Mouse (Mus musculus) forebrain, postnatal 0 days (tissue): Measurements from ENCODE around the gene Zfp788. TPM values are rescaled to one million over a fixed set of nuclear protein-coding genes. Genes with fewer than 3 reads are reported as not detected.
"Not testable (repeated sequence)": the region's sequence is repeated elsewhere in the genome, so short reads cannot be mapped to it uniquely, and the experiment has no call there.

ENCODE experiments used
- ATAC-seq: fragments of 200-750 bp; cut with Nextera tagmentation; 2 replicates; pipeline ENCODE4 v1.8.0; 2017; ENCODE audit warnings: mild to moderate bottlenecking, moderate library complexity
- DNase-seq: peaks from one replicate; pipeline ENCODE4 v3.0.0-alpha.2; 2015
- H3K27ac ChIP-seq: fragments of 300-500 bp; sonication (generic); 2 replicates; pipeline ENCODE4 v1.5.1; 2014; ENCODE audit warnings: low read depth, mild to moderate bottlenecking, antibody characterized with exemption, low read length, moderate library complexity, mixed read lengths
- H3K27me3 ChIP-seq: fragments of 300-500 bp; sonication (generic); 2 replicates; pipeline ENCODE4 v1.6.1; 2014; ENCODE audit warnings: mild to moderate bottlenecking, low read length, mixed read lengths; ENCODE audit not compliant: insufficient read depth
- H3K36me3 ChIP-seq: fragments of 300-500 bp; sonication (generic); 2 replicates; pipeline ENCODE4 v1.6.1; 2014; ENCODE audit warnings: mild to moderate bottlenecking, moderate library complexity; ENCODE audit not compliant: insufficient read depth
- H3K4me1 ChIP-seq: fragments of 300-500 bp; sonication (generic); 2 replicates; pipeline ENCODE4 v1.6.1; 2014; ENCODE audit warnings: antibody characterized with exemption; ENCODE audit not compliant: insufficient read depth
- H3K4me2 ChIP-seq: fragments of 300-500 bp; sonication (generic); 2 replicates; pipeline ENCODE4 v1.6.1; 2014; ENCODE audit warnings: low read depth, mild to moderate bottlenecking, moderate library complexity
- H3K4me3 ChIP-seq: fragments of 300-500 bp; sonication (generic); 2 replicates; pipeline ENCODE4 v1.5.1; 2014; ENCODE audit warnings: low read depth, low read length, mixed read lengths
- H3K9ac ChIP-seq: fragments of 300-500 bp; sonication (generic); 2 replicates; pipeline ENCODE4 v1.6.1; 2014; ENCODE audit warnings: mild to moderate bottlenecking
- H3K9me3 ChIP-seq: fragments of 300-500 bp; sonication (generic); 2 replicates; pipeline ENCODE4 v1.6.1; 2016; ENCODE audit warnings: low read length
- CTCF ChIP-seq: sonication (generic); IDR thresholded peaks from 2 replicates; pipeline ENCODE4 v1.5.1; 2016; ENCODE audit warnings: antibody characterized with exemption, control low read depth, low read depth
- WGBS: fragments of 180-500 bp; shearing (Covaris S2); extraction: QIAGEN DNeasy Blood & Tissue Kit; methylation state at CpG from one replicate; pipeline ENCODE4 v1.1.7; 2014; 5-methylcytosine and 5-hydroxymethylcytosine counted together
- polyA plus RNA-seq: library from polyadenylated mRNA; unstranded; fragments of >200 nt; fragmentation: Nextera tagmentation; extraction: Ambion mirVana; gene quantifications from 2 replicates; pipeline ENCODE4 v1.2.1, GENCODE M21; 2015
- total RNA-seq: library from RNA; depleted of rRNA; stranded (reverse); fragments of >200 nt; gene quantifications from 2 replicates; pipeline ENCODE4 v1.2.3, GENCODE M21; 2014; rRNA removed

Gene Zfp788
- total RNA-seq: 37.1 and 44.0 TPM in 2 replicates
- polyA plus RNA-seq: 14.9 and 17.5 TPM in 2 replicates

- WGBS: 2% methylated on average over 27 of the region's 27 CpGs
- peaks cover 22% of the 10 kb centered on the region for H3K36me3 ChIP-seq
- H3K4me3 ChIP-seq: peak within 1 kb of the TSS; percentile 70
- peak; percentile 95 for DNase-seq
- H3K9ac ChIP-seq: peak within 1 kb of the TSS; percentile 87
- peak; percentile 95 for ATAC-seq
- peaks cover 6% of the 10 kb centered on the region; the same call in 1 of the 2 replicates for H3K4me1 ChIP-seq
- H3K27ac ChIP-seq: peak within 1 kb of the TSS; percentile 97
- peak within 1 kb of the TSS; percentile 81 for H3K4me2 ChIP-seq
- 0 out of 2 replicates have a peak, but pooled peaks cover 5% of the 10 kb centered on the region for H3K9me3 ChIP-seq
- TF ChIP-seq CTCF: peak; percentile 74
- H3K27me3 ChIP-seq: no peaks in the 10 kb centered on the region
Measured at GRCm38 (mm10) chr7:41632409-41633220, at the start of gene Zfp788. Zfp788 (plus strand) TSS chr7:41633203.

- H3K4me1 ChIP-seq, H3K27ac ChIP-seq, H3K9me3 ChIP-seq, ATAC-seq, H3K27me3 ChIP-seq, H3K4me3 ChIP-seq, H3K36me3 ChIP-seq, H3K4me2 ChIP-seq, H3K9ac ChIP-seq, DNase-seq: not testable (repeated sequence)
Measured at GRCm38 (mm10) chr7:41587831-41588230, 45.2 kb upstream of the Zfp788 start.

- ATAC-seq (peak; percentile 6; the same call in 1 of the 2 replicates), DNase-seq (peak; percentile 1)
- peak overlapping the region; percentile 78 for H3K4me2 ChIP-seq
- H3K9ac ChIP-seq: peak overlapping the region; percentile 72
- H3K27me3 ChIP-seq: no peaks in the 10 kb centered on the region
- no peak for TF ChIP-seq CTCF
- 51% methylated on average over 5 of the region's 5 CpGs for WGBS
- no peaks in the 10 kb centered on the region for H3K9me3 ChIP-seq
- H3K4me1 ChIP-seq: peaks cover 4% of the 10 kb centered on the region; the same call in 1 of the 2 replicates
- H3K36me3 ChIP-seq: no peaks in the 10 kb centered on the region
- H3K4me3 ChIP-seq: peak overlapping the region; percentile 59
- H3K27ac ChIP-seq: peak overlapping the region; percentile 66
Measured at GRCm38 (mm10) chr7:41598615-41599014, 34.4 kb upstream of the Zfp788 start.

- peak; percentile 99 for ATAC-seq
- no peak; the same call in 1 of the 2 replicates for TF ChIP-seq CTCF
- DNase-seq: peak; percentile 96
- 3% methylated on average over 41 of the region's 41 CpGs for whole genome bisulfite sequencing
- Histone ChIP-seq H3K4me1 (peaks cover 4% of the 10 kb centered on the region; the same call in 1 of the 2 replicates), H3K27ac (peak within 1 kb of the TSS; percentile 66), H3K4me3 (peak within 1 kb of the TSS; percentile 59), H3K9ac (peak within 1 kb of the TSS; percentile 72), H3K36me3 (no peaks in the 10 kb centered on the region), H3K4me2 (peak within 1 kb of the TSS; percentile 78), H3K9me3 (no peaks in the 10 kb centered on the region), H3K27me3 (no peaks in the 10 kb centered on the region)
Measured at GRCm38 (mm10) chr7:41599034-41599813, 33.8 kb upstream of the Zfp788 start, which contains the start of gene 2610021A01Rik. 2610021A01Rik (plus strand) TSS chr7:41599230.

- WGBS: 12% methylated on average over 3 of the region's 3 CpGs
- Histone ChIP-seq H3K9me3 (no peaks in the 10 kb centered on the region), H3K4me2 (peak overlapping the region; percentile 78), H3K4me1 (peaks cover 4% of the 10 kb centered on the region; the same call in 1 of the 2 replicates), H3K27ac (0 out of 2 replicates have a peak overlapping the region, but pooled peaks have one; percentile 50), H3K4me3 (peak overlapping the region; percentile 59), H3K9ac (peak overlapping the region; percentile 72), H3K36me3 (no peaks in the 10 kb centered on the region), H3K27me3 (no peaks in the 10 kb centered on the region)
- TF ChIP-seq CTCF: peak; percentile 49
- peak; percentile 18 for DNase-seq
- ATAC-seq: peak; percentile 29; the same call in 1 of the 2 replicates
Measured at GRCm38 (mm10) chr7:41599932-41600548, 33.0 kb upstream of the Zfp788 start.

- H3K9me3 ChIP-seq: no peaks in the 10 kb centered on the region
- H3K36me3 ChIP-seq: peaks cover 28% of the 10 kb centered on the region
- ATAC-seq: no peak
- no peak overlapping the region for H3K4me2 ChIP-seq
- TF ChIP-seq CTCF: no peak
- no peak overlapping the region for H3K9ac ChIP-seq
- H3K27ac ChIP-seq: no peak overlapping the region
- DNase-seq: no peak
- no peak overlapping the region for H3K4me3 ChIP-seq
- H3K27me3 ChIP-seq: no peaks in the 10 kb centered on the region
- no peaks in the 10 kb centered on the region for H3K4me1 ChIP-seq
- 82% methylated on average over 3 of the region's 3 CpGs for WGBS
Measured at GRCm38 (mm10) chr7:41611654-41612053, 21.3 kb upstream of the Zfp788 start.

GRCm38 (mm10) chr7:41616241-41616640 is 16.8 kb upstream of the Zfp788 start:
- WGBS: 94% methylated on average over 1 of the region's 1 CpGs

More at GRCm38 (mm10) chr7:41616241-41616640, 16.8 kb upstream of the Zfp788 start:
- peaks cover 32% of the 10 kb centered on the region for H3K36me3 ChIP-seq
- H3K9me3 ChIP-seq, DNase-seq, H3K9ac ChIP-seq, H3K4me1 ChIP-seq, ATAC-seq, H3K27ac ChIP-seq, H3K4me2 ChIP-seq, H3K27me3 ChIP-seq, H3K4me3 ChIP-seq: not testable (repeated sequence)
